Mouse (Mus musculus) CH12.LX (cell line): Measurements from ENCODE around the gene Kirrel3.

Source experiments
- CHD2 ChIP-seq: IDR thresholded peaks from 2 replicates; pipeline ENCODE4 v1.6.1; 2011; ENCODE audit warnings: low read length, improper control_type of control experiment
- CTCF ChIP-seq, 2 experiments: IDR thresholded peaks in 1 of 2; conservative IDR thresholded peaks in 1 of 2; 2 replicates each; pipeline ENCODE4 v1.5.1; 2011 to 2012; ENCODE audit warnings: low read depth in 2 of 2, low read length in 2 of 2, improper control_type of control experiment in 1 of 2, inconsistent platforms in 1 of 2, mild to moderate bottlenecking in 1 of 2, moderate library complexity in 1 of 2
- E2F4 ChIP-seq: IDR thresholded peaks from 2 replicates; pipeline ENCODE4 v1.6.1; 2011; ENCODE audit warnings: low read depth, low read length, improper control_type of control experiment; ENCODE audit not compliant: insufficient replicate concordance
- EP300 ChIP-seq: IDR thresholded peaks from 2 replicates; pipeline ENCODE4 v1.6.1; 2011; ENCODE audit warnings: low read length, improper control_type of control experiment
- MAZ ChIP-seq: IDR thresholded peaks from 2 replicates; pipeline ENCODE4 v1.6.1; 2012; ENCODE audit warnings: low read depth, mild to moderate bottlenecking, inconsistent platforms, low read length, improper control_type of control experiment, moderate library complexity
- POLR2A ChIP-seq: IDR thresholded peaks from 2 replicates; pipeline ENCODE4 v1.6.1; 2011; ENCODE audit warnings: low read depth, mild to moderate bottlenecking, improper control_type of control experiment, low read length
- TBP ChIP-seq: conservative IDR thresholded peaks from 2 replicates; pipeline ENCODE4 v1.6.1; 2011; ENCODE audit warnings: low read depth, low read length, improper control_type of control experiment
- USF1 ChIP-seq: IDR thresholded peaks from 2 replicates; pipeline ENCODE4 v1.6.1; 2014; ENCODE audit warnings: low read depth, mild to moderate bottlenecking, inconsistent platforms, low read length, improper control_type of control experiment
- USF2 ChIP-seq: conservative IDR thresholded peaks from 2 replicates; pipeline ENCODE4 v1.6.1; 2011; ENCODE audit warnings: low read depth, low read length, improper control_type of control experiment

GRCm38 (mm10) chr9:34689375-34689774, 203.7 kb downstream of the Kirrel3 start:
- TF ChIP-seq POLR2A (no peak), USF1 (no peak), USF2 (no peak), CTCF (conservative IDR thresholded peaks at IDR 0.05 in 1 of 2, IDR thresholded peaks at IDR 0.05 in 1 of 2; ENCODE audit: low read depth in 2 of 2, low read length in 2 of 2) (no peak), TBP (no peak), MAZ (no peak), E2F4 (no peak), CHD2 (no peak), EP300 (no peak)
